Mouse (Mus musculus): Measurements from ENCODE around the gene Clip4. TPM values are rescaled to one million over a fixed set of nuclear protein-coding genes. Genes with fewer than 3 reads are reported as not detected.

Gene Clip4
- polyA plus RNA-seq, 2 experiments = 0.14 to 0.17 TPM

DNA sequence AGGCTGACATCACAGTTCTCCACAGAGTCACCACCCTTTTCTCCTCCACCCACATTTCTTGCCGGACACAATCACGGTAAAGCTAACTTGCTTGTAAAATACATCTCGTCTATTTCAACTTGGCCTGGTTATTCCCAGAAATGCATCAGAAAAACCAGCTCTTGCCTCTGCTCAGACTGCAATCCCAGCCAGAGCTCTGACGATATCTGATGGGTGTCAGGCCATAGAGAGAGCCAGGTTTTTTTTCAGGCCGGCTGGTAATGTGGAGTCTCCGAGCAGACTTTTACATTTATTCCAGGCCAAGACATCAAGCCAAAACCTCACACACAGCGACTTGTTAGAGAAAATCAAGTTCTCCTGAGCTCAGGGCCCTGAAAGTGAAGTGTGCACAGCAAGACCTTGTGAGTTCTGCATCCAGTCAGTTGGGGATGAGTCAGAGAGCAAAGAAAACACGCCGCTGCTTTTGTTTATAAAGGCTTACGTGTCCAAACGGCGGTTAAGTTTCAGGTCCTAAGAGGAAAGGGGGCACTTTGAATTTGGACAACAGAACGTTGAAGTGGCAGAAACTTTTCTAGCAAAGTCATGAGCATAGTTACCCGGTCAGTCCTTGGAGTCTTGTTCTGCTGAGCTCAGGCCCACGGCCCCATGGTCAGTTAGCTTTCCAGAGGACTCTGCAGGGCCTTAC lies 27.4 kb downstream of the Clip4 start:
- no peak overlapping the region for H3K4me2 ChIP-seq (ENCODE audit: low read depth)
- TF ChIP-seq CTCF (IDR thresholded peaks at IDR 0.05; ENCODE audit: low read depth) (no peak), EP300 (IDR thresholded peaks at IDR 0.05; ENCODE audit: low read depth) (no peak)

GRCm38 (mm10) chr17:71803456-71803855 lies 35.2 kb downstream of the Clip4 start:
- no peak overlapping the region for H3K27ac ChIP-seq
- H3K36me3 ChIP-seq (replicated peaks; ENCODE audit: control insufficient read depth, insufficient read depth, low read depth) = no peaks in the 10 kb centered on the region
- H3K9me3 ChIP-seq (ENCODE audit: control insufficient read depth, low read length) = no peaks in the 10 kb centered on the region
- no peak for TF ChIP-seq CTCF (IDR thresholded peaks at IDR 0.05; ENCODE audit: low read depth)
- no peak for TF ChIP-seq EP300 (IDR thresholded peaks at IDR 0.05; ENCODE audit: low read depth)
- H3K9ac ChIP-seq (replicated peaks) = no peak overlapping the region
- H3K4me1 ChIP-seq (replicated peaks; ENCODE audit: control insufficient read depth in 2 of 2, insufficient read depth in 2 of 2, low read length in 1 of 2) = no peaks in the 10 kb centered on the region
- ATAC-seq (ENCODE audit: insufficient read depth) = no peak
- H3K4me3 ChIP-seq (ENCODE audit: insufficient read depth in 1 of 2, low read depth in 2 of 2, low read length in 2 of 2) = no peak overlapping the region
- 70% methylated on average over 6 of the region's 6 CpGs for WGBS (ENCODE audit: insufficient replicate concordance)
- no peak for DNase-seq (ENCODE audit: low read depth in 3 of 3, low spot score in 3 of 3)
- no peaks in the 10 kb centered on the region for H3K27me3 ChIP-seq (ENCODE audit: control insufficient read depth, insufficient read depth, low read length)
- H3K4me2 ChIP-seq (ENCODE audit: low read depth) = no peak overlapping the region

More for the DNA sequence above, 27.4 kb downstream of the Clip4 start:
- no peaks in the 10 kb centered on the region for H3K36me3 ChIP-seq (replicated peaks; ENCODE audit: control insufficient read depth, insufficient read depth, low read depth)
- no peaks in the 10 kb centered on the region for H3K9me3 ChIP-seq (ENCODE audit: control insufficient read depth, low read length)
- H3K4me3 ChIP-seq (ENCODE audit: insufficient read depth in 1 of 2, low read depth in 2 of 2, low read length in 2 of 2) = no peak overlapping the region
- ATAC-seq (ENCODE audit: insufficient read depth) = no peak
- H3K4me1 ChIP-seq (replicated peaks; ENCODE audit: control insufficient read depth in 2 of 2, insufficient read depth in 2 of 2, low read length in 1 of 2) = no peaks in the 10 kb centered on the region
- H3K9ac ChIP-seq (replicated peaks) = no peak overlapping the region
- no peak for DNase-seq (ENCODE audit: low read depth in 3 of 3, low spot score in 3 of 3)
- 71% methylated on average over 15 of the region's 15 CpGs for WGBS (ENCODE audit: insufficient replicate concordance)
- no peak overlapping the region for H3K27ac ChIP-seq
- no peaks in the 10 kb centered on the region for H3K27me3 ChIP-seq (ENCODE audit: control insufficient read depth, insufficient read depth, low read length)

DNA sequence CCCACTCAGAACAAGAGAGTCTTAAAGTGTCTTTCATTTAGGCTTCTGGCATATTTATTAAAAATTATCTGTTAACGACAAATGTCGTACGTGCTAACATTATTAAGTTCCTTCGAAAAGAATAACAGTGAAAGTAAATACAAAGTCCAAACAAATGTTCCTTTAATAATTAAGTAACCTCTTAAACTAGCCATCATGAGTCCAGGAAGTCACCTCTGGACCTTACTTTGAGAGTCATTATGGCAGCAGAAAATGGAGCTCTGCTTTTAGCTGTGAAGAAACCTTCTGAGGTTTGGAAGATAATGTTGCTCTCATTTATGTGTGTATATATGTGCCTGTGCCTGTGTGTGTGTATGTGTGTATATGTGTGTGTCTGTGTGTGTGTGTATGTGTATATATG lies 35.6 kb downstream of the Clip4 start:
- no peaks in the 10 kb centered on the region for H3K27me3 ChIP-seq (ENCODE audit: control insufficient read depth, insufficient read depth, low read length)
- H3K9me3 ChIP-seq (ENCODE audit: control insufficient read depth, low read length) = no peaks in the 10 kb centered on the region
- DNase-seq (ENCODE audit: low read depth in 3 of 3, low spot score in 3 of 3) = no peak
- H3K9ac ChIP-seq (replicated peaks) = no peak overlapping the region
- H3K4me1 ChIP-seq (replicated peaks; ENCODE audit: control insufficient read depth in 2 of 2, insufficient read depth in 2 of 2, low read length in 1 of 2) = no peaks in the 10 kb centered on the region
- ATAC-seq (ENCODE audit: insufficient read depth) = no peak
- H3K4me3 ChIP-seq (ENCODE audit: insufficient read depth in 1 of 2, low read depth in 2 of 2, low read length in 2 of 2) = no peak overlapping the region
- TF ChIP-seq CTCF (IDR thresholded peaks at IDR 0.05; ENCODE audit: low read depth) (no peak), EP300 (IDR thresholded peaks at IDR 0.05; ENCODE audit: low read depth) (no peak)
- H3K27ac ChIP-seq = no peak overlapping the region
- H3K4me2 ChIP-seq (ENCODE audit: low read depth) = no peak overlapping the region
- H3K36me3 ChIP-seq (replicated peaks; ENCODE audit: control insufficient read depth, insufficient read depth, low read depth) = no peaks in the 10 kb centered on the region
- 72% methylated on average over 4 of the region's 4 CpGs for WGBS (ENCODE audit: insufficient replicate concordance)

- no peak for TF ChIP-seq CTCF (IDR thresholded peaks at IDR 0.05; ENCODE audit: low read depth)
- TF ChIP-seq EP300 (IDR thresholded peaks at IDR 0.05; ENCODE audit: low read depth) = no peak
- Histone ChIP-seq H3K36me3 (replicated peaks; ENCODE audit: control insufficient read depth, insufficient read depth, low read depth) (no peaks in the 10 kb centered on the region), H3K9ac (replicated peaks) (no peak overlapping the region), H3K4me1 (replicated peaks; ENCODE audit: control insufficient read depth in 2 of 2, insufficient read depth in 2 of 2, low read length in 1 of 2) (no peaks in the 10 kb centered on the region), H3K27ac (no peak overlapping the region), H3K9me3 (ENCODE audit: control insufficient read depth, low read length) (no peaks in the 10 kb centered on the region), H3K4me3 (ENCODE audit: insufficient read depth in 1 of 2, low read depth in 2 of 2, low read length in 2 of 2) (no peak overlapping the region), H3K27me3 (ENCODE audit: control insufficient read depth, insufficient read depth, low read length) (no peaks in the 10 kb centered on the region), H3K4me2 (ENCODE audit: low read depth) (no peak overlapping the region)
- 58% methylated on average over 8 of the region's 8 CpGs for WGBS (ENCODE audit: insufficient replicate concordance)
- no peak for ATAC-seq (ENCODE audit: insufficient read depth)
- no peak for DNase-seq (ENCODE audit: low read depth in 3 of 3, low spot score in 3 of 3)
Measured at GRCm38 (mm10) chr17:71811070-71811469, 42.8 kb downstream of the Clip4 start.

GRCm38 (mm10) chr17:71816136-71816864 lies 48.0 kb downstream of the Clip4 start:
- Histone ChIP-seq H3K27me3 (ENCODE audit: control insufficient read depth, insufficient read depth, low read length) (no peaks in the 10 kb centered on the region), H3K4me3 (ENCODE audit: insufficient read depth in 1 of 2, low read depth in 2 of 2, low read length in 2 of 2) (no peak overlapping the region), H3K4me1 (replicated peaks; ENCODE audit: control insufficient read depth in 2 of 2, insufficient read depth in 2 of 2, low read length in 1 of 2) (no peaks in the 10 kb centered on the region), H3K36me3 (replicated peaks; ENCODE audit: control insufficient read depth, insufficient read depth, low read depth) (no peaks in the 10 kb centered on the region), H3K4me2 (ENCODE audit: low read depth) (no peak overlapping the region), H3K9ac (replicated peaks) (no peak overlapping the region), H3K27ac (no peak overlapping the region), H3K9me3 (ENCODE audit: control insufficient read depth, low read length) (no peaks in the 10 kb centered on the region)
- WGBS (ENCODE audit: insufficient replicate concordance) = 63% methylated on average over 8 of the region's 8 CpGs
- TF ChIP-seq CTCF (IDR thresholded peaks at IDR 0.05; ENCODE audit: low read depth) (no peak), EP300 (IDR thresholded peaks at IDR 0.05; ENCODE audit: low read depth) (no peak)
- ATAC-seq (ENCODE audit: insufficient read depth) = no peak
- no peak for DNase-seq (ENCODE audit: low read depth in 3 of 3, low spot score in 3 of 3)

Data from liver, embryonic 14.5 days (tissue).